Comparison of ENCODE assay signal across 12 mouse cellular contexts in the genomic region with DNA sequence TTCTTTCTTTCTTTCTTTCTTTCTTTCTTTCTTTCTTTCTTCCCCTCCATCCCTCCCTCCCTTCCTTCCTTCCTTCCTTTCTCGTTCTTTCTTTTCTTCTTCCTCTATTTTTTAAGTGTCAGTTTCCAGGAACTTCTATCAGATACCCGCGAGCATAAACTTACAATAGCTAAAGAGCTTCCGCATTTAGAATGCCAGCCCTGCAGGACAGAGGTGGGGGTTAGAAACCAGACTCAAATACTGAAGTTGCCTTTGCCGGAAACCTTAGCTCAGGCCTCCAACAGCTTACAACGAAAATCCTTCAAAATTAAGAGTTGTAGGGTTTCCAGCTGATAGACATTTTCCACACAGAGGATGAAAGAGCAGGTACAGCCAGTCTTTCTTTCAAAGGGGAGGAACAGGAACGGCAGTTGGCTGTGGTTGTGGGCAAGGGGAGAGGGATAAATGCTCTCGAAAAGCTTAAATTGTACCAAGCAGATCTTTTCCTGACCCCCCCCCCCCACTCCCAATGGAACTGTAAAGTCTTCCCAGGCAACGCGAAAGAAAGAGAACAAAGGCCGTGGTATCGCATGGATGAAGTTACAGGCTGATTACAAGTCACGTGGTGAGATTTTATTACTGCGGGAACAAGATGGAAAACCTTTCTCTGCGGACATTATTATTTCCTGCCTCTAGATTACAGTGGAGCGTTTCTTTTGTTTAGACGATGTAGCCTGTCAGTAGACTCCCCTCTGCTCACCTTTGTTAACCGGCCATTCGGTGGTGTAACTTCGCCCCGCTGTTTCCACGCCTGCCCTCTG.
A peak's percentile ranks its signal among the peaks of the same experiment; 100 is the strongest.
DNase-seq lines count a peak whose midpoint lies in the region; ATAC-seq and TF ChIP-seq lines count a peak whose summit lies in the region.
"Had no signal": no experiment of that assay in that cellular context is flagged by ENCODE, and none has a peak within 500 bp of the region (broad histone marks: within the 10 kb centered on the region; RNA-seq: fewer than 3 reads in every experiment).

No protein-coding gene starts in this region.

- no peaks in the 10 kb centered on the region for H3K9me3 ChIP-seq in heart, postnatal 0 days (replicated peaks; ENCODE audit: control insufficient read depth, low read length)
- H3K9me3 ChIP-seq in embryonic facial prominence, embryonic 10.5 days, result no peaks in the 10 kb centered on the region
- H3K9me3 ChIP-seq: stomach, embryonic 15.5 days had no signal

- TF ChIP-seq CTCF in heart, postnatal 0 days (IDR thresholded peaks at IDR 0.05; ENCODE audit: low read depth), result no peak

- intact Hi-C loops in heart, postnatal 36 days (cut with DNase I), result no loop called here

- WGBS in heart, postnatal 0 days, result 49% methylated on average over 22 of the region's 22 CpGs
- 72% methylated on average over 22 of the region's 22 CpGs for WGBS in embryonic facial prominence, embryonic 10.5 days

- no peak overlapping the region for H3K4me3 ChIP-seq in heart, postnatal 0 days (ENCODE audit: low read depth, low read length)
- H3K4me3 ChIP-seq in embryonic facial prominence, embryonic 10.5 days, result no peak overlapping the region
- H3K4me3 ChIP-seq: megakaryocyte, embryonic 14.5 days; stomach, embryonic 15.5 days had no signal

- no peaks in the 10 kb centered on the region for H3K27me3 ChIP-seq in heart, postnatal 0 days (ENCODE audit: control insufficient read depth, insufficient read depth, low read length)
- no peaks in the 10 kb centered on the region for H3K27me3 ChIP-seq in embryonic facial prominence, embryonic 10.5 days (replicated peaks; ENCODE audit: low read depth, poor library complexity, severe bottlenecking)
- H3K27me3 ChIP-seq: megakaryocyte, embryonic 14.5 days; stomach, embryonic 15.5 days had no signal

- no peaks in the 10 kb centered on the region for H3K36me3 ChIP-seq in heart, postnatal 0 days (replicated peaks; ENCODE audit: control insufficient read depth, insufficient read depth, low read length)
- H3K36me3 ChIP-seq in embryonic facial prominence, embryonic 10.5 days (replicated peaks), result no peaks in the 10 kb centered on the region
- H3K36me3 ChIP-seq: stomach, embryonic 15.5 days had no signal

- no peak overlapping the region for H3K9ac ChIP-seq in heart, postnatal 0 days (replicated peaks; ENCODE audit: low read depth, low read length)
- H3K9ac ChIP-seq: liver, embryonic 14.5 days; stomach, embryonic 15.5 days had no signal

- H3K4me2 ChIP-seq in heart, postnatal 0 days (ENCODE audit: low read depth, low read length), result peak overlapping the region; percentile 34
- H3K4me2 ChIP-seq: stomach, embryonic 15.5 days had no signal

- H3K4me1 ChIP-seq in heart, postnatal 0 days (ENCODE audit: control insufficient read depth, insufficient read depth), result peaks cover 5% of the 10 kb centered on the region
- H3K4me1 ChIP-seq in embryonic facial prominence, embryonic 10.5 days, result peaks cover 4% of the 10 kb centered on the region; the same call in 1 of the 2 replicates
- H3K4me1 ChIP-seq: megakaryocyte, embryonic 14.5 days; stomach, embryonic 15.5 days had no signal

- H3K27ac ChIP-seq in heart, postnatal 0 days (ENCODE audit: low read depth), result no peak overlapping the region
- H3K27ac ChIP-seq in embryonic facial prominence, embryonic 10.5 days (replicated peaks), result peak overlapping the region; percentile 48; the same call in 1 of the 2 replicates
- H3K27ac ChIP-seq: liver, embryonic 14.5 days; stomach, embryonic 15.5 days had no signal

- DNase-seq in heart, postnatal 0 days (ENCODE audit: low spot score), result no peak
- DNase-seq in heart, postnatal 36 days, result no peak
- DNase-seq in embryonic facial prominence, embryonic 10.5 days (ENCODE audit: low spot score), result no peak
- peak; percentile 21 for DNase-seq in mesoderm, embryonic 11.5 days (ENCODE audit: low read depth, low spot score)
- no peak for DNase-seq in urinary bladder, postnatal 25 days (ENCODE audit: low spot score)
- DNase-seq in natural killer cell, adult 2 months (ENCODE audit: low spot score in 2 of 2), result no peak
- no peak for DNase-seq in gastrocnemius, adult 18-20 months (ENCODE audit: low spot score)
- DNase-seq: cerebellum, postnatal 25 days had no signal

- ATAC-seq in heart, postnatal 0 days (ENCODE audit: insufficient read depth, low read depth), result no peak
- ATAC-seq in granulocyte monocyte progenitor cell, adult 5-6 weeks (replicated peaks; ENCODE audit: poor library complexity, severe bottlenecking), result peak; percentile 62

- no peak for TF ChIP-seq EP300 in heart, postnatal 0 days (IDR thresholded peaks at IDR 0.05; ENCODE audit: low read depth)
